Mouse (Mus musculus) heart, adult 11 months (tissue): Measurements from ENCODE around the gene Mrpl58.
"Not testable (repeated sequence)": the region's sequence is repeated elsewhere in the genome, so short reads cannot be mapped to it uniquely, and the experiment has no call there.

Experiments
- DNase-seq: peaks from one replicate; pipeline ENCODE4 v3.0.0; 2022

Mrpl58 gene

GRCm38 (mm10) chr11:115382891-115383290 is 20.7 kb upstream of the Mrpl58 start:
- peak; percentile 92 for DNase-seq

- peak; percentile 94 for DNase-seq
Observed at GRCm38 (mm10) chr11:115383701-115384474, 19.7 kb upstream of the Mrpl58 start.

- DNase-seq: no peak
Observed at GRCm38 (mm10) chr11:115384587-115384986, 19.0 kb upstream of the Mrpl58 start.

GRCm38 (mm10) chr11:115386859-115387258 is 16.7 kb upstream of the Mrpl58 start:
- DNase-seq: not testable (repeated sequence)

- DNase-seq: no peak
Observed at GRCm38 (mm10) chr11:115391358-115391757, 12.2 kb upstream of the Mrpl58 start.

GRCm38 (mm10) chr11:115393721-115394325 is 9.7 kb upstream of the Mrpl58 start:
- no peak for DNase-seq

GRCm38 (mm10) chr11:115398085-115398484 is 5.5 kb upstream of the Mrpl58 start:
- DNase-seq: peak; percentile 91

GRCm38 (mm10) chr11:115400126-115400525 is 3.4 kb upstream of the Mrpl58 start:
- no peak for DNase-seq

GRCm38 (mm10) chr11:115400630-115401391 is 2.7 kb upstream of the Mrpl58 start:
- DNase-seq: no peak

GRCm38 (mm10) chr11:115405723-115406122 is 2.2 kb downstream of the Mrpl58 start:
- peak; percentile 89 for DNase-seq

- peak; percentile 68 for DNase-seq
Observed at GRCm38 (mm10) chr11:115406858-115407401, 3.4 kb downstream of the Mrpl58 start.

- DNase-seq: peak; percentile 71
Observed at GRCm38 (mm10) chr11:115408266-115408920, 4.8 kb downstream of the Mrpl58 start.

- DNase-seq: peak; percentile 65
Observed at GRCm38 (mm10) chr11:115409556-115409955, 6.0 kb downstream of the Mrpl58 start.

GRCm38 (mm10) chr11:115419531-115420237 is 16.1 kb downstream of the Mrpl58 start, which contains the start of the genes Atp5h and Kctd2:
Gene Atp5h (minus strand): TSS chr11:115419962.
Gene Kctd2 (plus strand): TSS chr11:115420128.
- peak; percentile 100 for DNase-seq

- DNase-seq: no peak
Observed at GRCm38 (mm10) chr11:115420336-115421190, 17.0 kb downstream of the Mrpl58 start.

GRCm38 (mm10) chr11:115421328-115421727 is 17.8 kb downstream of the Mrpl58 start:
- no peak for DNase-seq

- DNase-seq: no peak
Observed at GRCm38 (mm10) chr11:115421972-115422371, 18.4 kb downstream of the Mrpl58 start.

GRCm38 (mm10) chr11:115423091-115423490 is 19.5 kb downstream of the Mrpl58 start:
- no peak for DNase-seq

GRCm38 (mm10) chr11:115424666-115425065 is 21.1 kb downstream of the Mrpl58 start:
- DNase-seq: peak; percentile 80

GRCm38 (mm10) chr11:115425671-115426070 is 22.1 kb downstream of the Mrpl58 start:
- DNase-seq: no peak
